Mouse (Mus musculus): Measurements from ENCODE around the gene H2-Q7. TPM values are rescaled to one million over a fixed set of nuclear protein-coding genes. Genes with fewer than 3 reads are reported as not detected.

The H2-Q7 gene
- 10 to 100 TPM; 10.5 to 17.7 TPM for total RNA-seq (2023)

DNA sequence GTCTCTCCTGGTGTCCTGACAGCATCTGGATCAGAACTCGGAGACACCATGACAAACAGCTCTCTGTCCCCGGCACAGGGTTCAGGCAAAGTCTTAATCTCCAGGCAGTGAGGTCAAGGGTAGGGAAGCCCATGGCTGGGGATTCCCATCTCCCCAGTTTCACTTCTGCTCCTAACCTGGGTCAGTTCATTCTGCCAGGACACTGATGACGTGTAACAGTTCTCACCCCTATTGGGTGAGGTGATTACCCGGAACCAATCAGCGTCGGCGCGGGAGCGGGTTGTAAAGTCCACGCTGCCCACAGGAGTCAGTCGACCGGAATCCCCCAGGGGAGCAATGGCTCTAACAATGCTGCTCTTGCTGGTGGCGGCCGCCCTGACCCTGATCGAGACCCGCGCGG is at the start of gene H2-Q7:
TSS of gene H2-Q7 (plus strand) at position 271 of the 400 bp plus-strand sequence.

DNA sequence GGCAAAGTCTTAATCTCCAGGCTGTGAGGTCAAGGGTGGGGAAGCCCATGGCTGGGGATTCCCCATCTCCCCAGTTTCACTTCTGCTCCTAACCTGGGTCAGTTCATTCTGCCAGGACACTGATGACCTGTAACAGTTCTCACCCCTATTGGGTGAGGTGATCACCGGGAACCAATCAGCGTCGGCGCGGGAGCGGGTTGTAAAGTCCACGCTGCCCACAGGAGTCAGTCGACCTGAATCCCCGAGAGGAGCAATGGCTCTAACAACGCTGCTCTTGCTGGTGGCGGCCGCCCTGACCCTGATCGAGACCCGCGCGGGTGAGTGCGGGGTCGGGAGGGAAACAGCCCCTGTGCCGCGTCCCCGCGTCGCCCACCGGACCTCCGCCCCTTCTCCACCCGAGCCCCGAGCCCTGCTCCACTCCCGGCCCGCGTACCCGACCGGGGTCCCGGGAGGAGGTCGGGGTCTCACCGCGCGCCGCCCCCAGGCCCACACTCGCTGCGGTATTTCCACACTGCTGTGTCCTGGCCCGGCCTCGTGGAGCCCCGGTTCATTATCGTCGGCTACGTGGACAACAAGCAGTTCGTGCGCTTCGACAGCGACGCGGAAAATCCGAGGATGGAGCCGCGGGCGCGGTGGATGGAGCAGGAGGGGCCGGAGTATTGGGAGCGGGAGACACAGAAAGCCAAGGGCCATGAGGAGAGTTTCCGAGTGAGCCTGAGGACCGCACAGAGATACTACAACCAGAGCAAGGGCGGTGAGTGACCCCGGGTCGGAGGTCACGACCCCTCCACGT is 14.1 kb upstream of the H2-Q7 start, which contains the start of gene H2-Q6:
TSS of gene H2-Q6 (plus strand) at position 227 of the 793 bp plus-strand sequence.

DNA sequence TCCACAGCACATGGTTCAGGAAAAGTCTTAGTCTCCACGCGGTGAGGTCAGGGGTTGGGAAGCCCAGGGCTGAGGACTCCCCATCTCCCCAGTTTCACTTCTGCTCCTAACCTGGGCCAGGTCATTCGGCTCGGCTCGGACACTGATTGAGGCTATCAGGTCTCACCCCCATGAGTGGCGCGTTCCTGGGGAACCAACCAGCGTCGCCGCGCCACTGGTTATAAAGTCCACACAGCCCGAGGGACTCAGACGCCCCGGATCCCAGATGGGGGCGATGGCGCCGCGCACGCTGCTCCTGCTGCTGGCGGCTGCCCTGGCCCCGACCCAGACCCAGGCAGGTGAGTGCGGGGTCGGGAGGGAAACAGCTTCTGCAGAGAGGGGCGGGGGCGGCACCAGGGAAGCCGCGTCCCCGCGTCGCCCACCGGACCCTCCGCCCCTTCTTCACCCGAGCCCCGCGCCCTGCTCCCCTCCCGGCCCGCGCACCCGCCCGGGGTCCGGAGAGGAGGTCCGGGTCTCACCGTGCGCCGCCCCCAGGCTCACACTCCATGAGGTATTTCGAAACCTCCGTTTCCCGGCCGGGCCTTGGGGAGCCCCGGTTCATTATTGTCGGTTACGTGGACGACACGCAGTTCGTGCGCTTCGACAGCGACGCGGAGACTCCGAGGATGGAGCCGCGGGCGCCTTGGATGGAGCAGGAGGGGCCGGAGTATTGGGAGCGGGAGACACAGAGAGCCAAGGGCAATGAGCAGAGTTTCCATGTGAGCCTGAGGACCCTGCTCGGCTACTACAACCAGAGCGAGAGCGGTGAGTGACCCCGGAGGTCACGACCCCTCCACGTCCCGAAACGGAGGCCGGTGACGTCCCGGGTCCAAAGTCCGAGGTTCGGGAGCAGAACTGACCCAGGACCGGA is 31.1 kb downstream of the H2-Q7 start, which contains the start of gene H2-Q10:
TSS of gene H2-Q10 (plus strand) at position 248 of the 910 bp plus-strand sequence.

Other genes with a start within 250 kb of the H2-Q7 start
- gene Ltb, start 244.7 kb upstream of the H2-Q7 start, total RNA-seq (2023), result 10 to 100 TPM; 89.3 to 97.8 TPM
- gene Tnf, start 237.1 kb upstream of the H2-Q7 start, total RNA-seq (2023), result 10 to 100 TPM; 62.5 to 72.6 TPM
- gene Lta, start 233.8 kb upstream of the H2-Q7 start, total RNA-seq (2023), result under 1 TPM in 1 of 2 experiments, not detected in 1; 0.26 TPM
- under 1 TPM in 1 of 2 experiments, not detected in 1; 0.75 TPM for gene Gm16181, start 218.3 kb upstream of the H2-Q7 start, total RNA-seq (2023)
- 1 to 10 TPM; 2.2 to 3.4 TPM for gene Atp6v1g2, start 205.5 kb upstream of the H2-Q7 start, total RNA-seq (2023)
- 10 to 100 TPM; 21.5 to 22.1 TPM for gene Nfkbil1, start 203.4 kb upstream of the H2-Q7 start, total RNA-seq (2023)
- 100 to 1,000 TPM; 206 to 207 TPM for gene Ddx39b, start 197.4 kb upstream of the H2-Q7 start, total RNA-seq (2023)
- 1,000 to 10,000 TPM; 1,338 to 1,458 TPM for gene H2-D1, start 176.4 kb upstream of the H2-Q7 start, total RNA-seq (2023)
- 1 to 10 TPM; 5.6 to 6.6 TPM for gene H2-Q1, start 118.8 kb upstream of the H2-Q7 start, total RNA-seq (2023)
- 1 to 10 TPM; 6.4 to 7.1 TPM for gene H2-Q2, start 96.9 kb upstream of the H2-Q7 start, total RNA-seq (2023)
- gene H2-Q4, start 59.5 kb upstream of the H2-Q7 start, total RNA-seq (2023), result 10 to 100 TPM; 62.2 to 73.9 TPM
- gene H2-Q6, start 14.3 kb upstream of the H2-Q7 start, total RNA-seq (2023), result 10 to 100 TPM; 12.6 to 13.8 TPM
- gene H2-Q10, start 30.9 kb downstream of the H2-Q7 start, total RNA-seq (2023), result 10 to 100 TPM; 43.6 to 57.4 TPM
- gene Pou5f1, start 66.9 kb downstream of the H2-Q7 start, total RNA-seq (2023), result 1 to 10 TPM; 2.1 TPM
- gene Tcf19, start 77.7 kb downstream of the H2-Q7 start, total RNA-seq (2023), result 10 to 100 TPM; 33.6 to 35.3 TPM
- 10 to 100 TPM; 13.6 to 15.8 TPM for gene Cchcr1, start 77.9 kb downstream of the H2-Q7 start, total RNA-seq (2023)
- gene Psors1c2, start 94.0 kb downstream of the H2-Q7 start, total RNA-seq (2023), result not detected
- not detected for gene Cdsn, start 113.0 kb downstream of the H2-Q7 start, total RNA-seq (2023)
- not detected for gene 2300002M23Rik, start 128.3 kb downstream of the H2-Q7 start, total RNA-seq (2023)
- not detected for gene Sfta2, start 162.4 kb downstream of the H2-Q7 start, total RNA-seq (2023)
- gene Gm9573, start 187.5 kb downstream of the H2-Q7 start, total RNA-seq (2023), result not detected
- not detected for gene Mucl3, start 204.5 kb downstream of the H2-Q7 start, total RNA-seq (2023)
- 10 to 100 TPM in 1 of 2 experiments, 1 to 10 TPM in 1; 7.2 to 11.6 TPM for gene Vars2, start 228.4 kb downstream of the H2-Q7 start, total RNA-seq (2023)
- gene Gtf2h4, start 234.6 kb downstream of the H2-Q7 start, total RNA-seq (2023), result 1 to 10 TPM; 6.5 to 9.4 TPM

All from neutrophil, adult 59 days (primary cell).